In the genomic region with DNA sequence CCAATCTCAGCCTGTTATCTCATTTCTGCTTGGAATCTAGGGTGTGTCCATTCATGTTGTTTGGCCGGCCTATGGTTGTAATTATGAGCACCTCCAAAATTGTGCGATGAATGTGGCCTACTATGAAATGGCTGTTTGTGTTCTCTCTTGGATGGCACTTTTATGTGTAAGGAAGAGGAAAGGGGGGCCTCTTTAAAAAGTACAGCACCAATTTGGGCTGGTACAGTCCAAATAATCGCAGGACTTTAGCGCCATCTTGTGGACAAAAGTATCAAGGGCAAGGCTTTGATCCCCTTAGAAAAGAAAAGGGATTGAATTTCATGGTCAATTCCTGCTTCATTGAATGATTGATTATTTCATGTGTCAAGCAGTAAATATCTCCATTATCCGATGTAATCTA, we compare ENCODE assay signal across 9 mouse cellular contexts. TPM values are rescaled to one million over a fixed set of nuclear protein-coding genes. Genes with fewer than 3 reads are reported as not detected.
DNase-seq lines count a peak whose midpoint lies in the region; ATAC-seq and TF ChIP-seq lines count a peak whose summit lies in the region.
"Had no signal": no experiment of that assay in that cellular context is flagged by ENCODE, and none has a peak within 500 bp of the region (broad histone marks: within the 10 kb centered on the region; RNA-seq: fewer than 3 reads in every experiment).

No protein-coding gene starts in this region.

- H3K36me3 ChIP-seq in heart, embryonic 12.5 days: no peaks in the 10 kb centered on the region
- H3K36me3 ChIP-seq in midbrain, embryonic 14.5 days (ENCODE audit: control insufficient read depth, insufficient read depth, low read length): no peaks in the 10 kb centered on the region
- H3K36me3 ChIP-seq: limb, embryonic 12.5 days had no signal

- POLR2A ChIA-PET in Patski (lab: Charles Lee): no interaction called here

- WGBS in heart, embryonic 12.5 days: 16% methylated on average over 5 of the region's 5 CpGs
- WGBS in midbrain, embryonic 14.5 days: 19% methylated on average over 5 of the region's 5 CpGs

- intact Hi-C loops in heart, postnatal 10 days (cut with DNase I): loop anchor here (1.0 to 2.0 kb wide), 3 partner anchors 805 to 1017 kb away; no protein-coding TSS in a partner anchor

- no peaks in the 10 kb centered on the region for H3K4me1 ChIP-seq in heart, embryonic 12.5 days (replicated peaks)
- H3K4me1 ChIP-seq in midbrain, embryonic 14.5 days (ENCODE audit: control insufficient read depth, insufficient read depth, low read length): no peaks in the 10 kb centered on the region
- H3K4me1 ChIP-seq: limb, embryonic 12.5 days had no signal

- peaks cover 15% of the 10 kb centered on the region; the same call in 1 of the 2 replicates for H3K27me3 ChIP-seq in heart, embryonic 12.5 days (replicated peaks)
- H3K27me3 ChIP-seq in Patski: peaks cover 25% of the 10 kb centered on the region
- H3K27me3 ChIP-seq in midbrain, embryonic 14.5 days (ENCODE audit: control insufficient read depth, insufficient read depth, low read length): no peaks in the 10 kb centered on the region; the same call in 1 of the 2 replicates

- DNase-seq in heart, adult 11 months: peak; percentile 69
- no peak for DNase-seq in Patski (ENCODE audit: low read depth, low spot score)
- peak; percentile 48 to 77 for DNase-seq in heart, postnatal 10 days
- DNase-seq in layer of hippocampus, postnatal 25 days (ENCODE audit: extremely low spot score in 1 of 2, low spot score in 1 of 2): peak; percentile 48 to 67
- DNase-seq in midbrain, embryonic 14.5 days: peak; percentile 95
- DNase-seq in thymus, postnatal 25 days: peak; percentile 13

- no peaks in the 10 kb centered on the region; the same call in 1 of the 2 replicates for H3K9me3 ChIP-seq in heart, embryonic 12.5 days (replicated peaks)
- no peaks in the 10 kb centered on the region for H3K9me3 ChIP-seq in midbrain, embryonic 14.5 days (ENCODE audit: control insufficient read depth, low read length)
- H3K9me3 ChIP-seq: limb, embryonic 12.5 days had no signal

- no peak overlapping the region for H3K4me2 ChIP-seq in heart, embryonic 12.5 days
- peak overlapping the region; percentile 39 for H3K4me2 ChIP-seq in midbrain, embryonic 14.5 days (ENCODE audit: low read length)
- H3K4me2 ChIP-seq: limb, embryonic 12.5 days had no signal

- in situ Hi-C loops in Patski (cut with MboI; ENCODE audit: low pct_unique_long_range_greater_than_20kb): loop anchor here (5.0 kb wide), 3 partner anchors 302 to 857 kb away; no protein-coding TSS in a partner anchor

- H3K4me3 ChIP-seq in heart, embryonic 12.5 days: no peak overlapping the region
- no peak overlapping the region for H3K4me3 ChIP-seq in midbrain, embryonic 14.5 days (replicated peaks; ENCODE audit: low read depth, low read length)
- H3K4me3 ChIP-seq: limb, embryonic 12.5 days had no signal

- peak; percentile 74 for TF ChIP-seq CTCF in Patski (IDR thresholded peaks at IDR 0.05)

- H3K9ac ChIP-seq in heart, embryonic 12.5 days: no peak overlapping the region
- no peak overlapping the region; the same call in 1 of the 2 replicates for H3K9ac ChIP-seq in midbrain, embryonic 14.5 days (replicated peaks; ENCODE audit: low read length)
- H3K9ac ChIP-seq: limb, embryonic 12.5 days had no signal

- H3K27ac ChIP-seq in heart, embryonic 12.5 days (ENCODE audit: poor library complexity, severe bottlenecking): no peak overlapping the region
- H3K27ac ChIP-seq in midbrain, embryonic 14.5 days (replicated peaks; ENCODE audit: low read depth, low read length): no peak overlapping the region
- H3K27ac ChIP-seq: limb, embryonic 12.5 days had no signal

- no peak for ATAC-seq in heart, embryonic 12.5 days (ENCODE audit: insufficient number of reproducible peaks, low FRiP score)
- no peak for ATAC-seq in Patski
- ATAC-seq in common myeloid progenitor, adult 5-6 weeks (replicated peaks; ENCODE audit: low read depth, poor library complexity, severe bottlenecking): peak; percentile 58; the same call in 1 of the 2 replicates
- no peak for ATAC-seq in midbrain, embryonic 14.5 days (ENCODE audit: low FRiP score, low TSS enrichment)

- CTCF ChIA-PET in Patski (lab: Charles Lee): interaction anchor here (0.7 to 3.3 kb wide), 3 partner anchors 11 to 806 kb away, joined by 3 to 21 read pairs (median 4); no protein-coding TSS in a partner anchor

RNA-seq across cellular contexts. Expression of a gene that starts 46.3 kb away (rescaled TPM):
- polyA plus RNA-seq in heart, embryonic 12.5 days (2016; fragmentation: Nextera tagmentation; extraction: Ambion mirVana): 0.74 and 0.93 TPM in 2 replicates
- polyA plus RNA-seq in Patski (2021): 0.76 TPM
- total RNA-seq in common myeloid progenitor, adult 5-6 weeks (2017): not detected in 2 replicates
- under 1 TPM in 1 of 2 experiments, not detected in 1; 0.26 TPM for total RNA-seq in heart, postnatal 10 days (2021)
- 100 to 1,000 TPM; 808 to 815 TPM for total RNA-seq in layer of hippocampus, postnatal 25 days (2021)
- polyA plus RNA-seq in midbrain, embryonic 14.5 days (2014; fragmentation: Nextera tagmentation; extraction: Ambion mirVana): 136 and 170 TPM in 2 replicates

Comparison
In these comparisons a context has a peak if more than half of its experiments do, and no peak if none do; other contexts are left out.
1. RNA of a gene that starts 46.3 kb away (total RNA-seq): 808 to 815 TPM in layer of hippocampus, postnatal 25 days; 0.26 TPM in heart, postnatal 10 days and not detected in common myeloid progenitor, adult 5-6 weeks; every median in the first group is over 100 times any median in the second.